Mouse (Mus musculus) layer of hippocampus, adult 18-20 months (tissue): ENCODE data around the gene Nek1. TPM values are rescaled to one million over a fixed set of nuclear protein-coding genes. Genes with fewer than 3 reads are reported as not detected.

Experiments
- DNase-seq, 2 experiments: peaks; one replicate each; pipeline ENCODE4 v3.0.0; 2022; ENCODE audit warnings: low spot score in 2 of 2
- total RNA-seq, 2 experiments: library from RNA; stranded (reverse); gene quantifications; 2 replicates each; pipeline ENCODE4 v1.2.3; 2021

The Nek1 gene
- total RNA-seq, 2 experiments from 2014 or later = 25.5 to 26.1 TPM

GRCm38 (mm10) chr8:61150596-61150995 is 157.6 kb downstream of the Nek1 start:
- DNase-seq = no peak

DNA sequence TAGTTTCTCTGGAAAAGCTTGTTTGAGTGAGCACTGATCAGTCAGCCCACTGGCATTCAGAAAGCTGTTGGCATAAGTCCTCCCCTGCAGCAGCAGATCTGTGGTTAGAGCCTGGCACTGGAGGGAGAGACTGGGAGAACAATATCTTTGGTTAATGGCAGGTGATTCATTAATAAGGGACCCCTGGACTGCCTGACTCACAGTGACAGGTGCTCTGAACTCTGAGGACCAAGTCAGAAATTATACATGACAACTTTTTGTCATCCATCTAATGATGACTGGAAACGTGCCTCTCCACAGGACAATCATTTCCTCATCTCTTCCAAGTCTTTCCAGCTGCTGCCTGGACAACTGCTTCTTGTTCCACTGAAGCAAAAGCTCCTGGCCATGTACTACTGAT is 163.4 kb downstream of the Nek1 start:
- DNase-seq = no peak

DNA sequence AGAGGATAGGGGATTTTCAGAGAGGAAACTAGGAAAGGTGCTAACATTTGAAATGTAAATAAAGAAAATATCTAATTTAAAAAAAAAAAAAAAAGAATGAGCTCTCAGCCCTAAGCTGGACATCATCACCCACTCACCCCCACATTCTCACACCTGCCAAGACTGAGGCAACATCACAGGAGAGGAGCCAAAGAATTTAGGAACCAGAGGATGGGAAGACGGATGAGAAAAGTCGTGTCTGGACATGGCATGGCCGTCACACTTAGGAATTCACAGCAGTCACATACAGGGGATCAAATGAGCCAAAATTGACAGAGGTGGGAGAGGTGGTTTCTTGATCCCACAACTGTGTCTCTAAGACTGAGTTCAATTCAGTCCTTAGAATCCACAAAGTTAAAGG is 165.5 kb downstream of the Nek1 start:
- DNase-seq = no peak

GRCm38 (mm10) chr8:61161461-61162185 is 168.6 kb downstream of the Nek1 start:
- no peak for DNase-seq

GRCm38 (mm10) chr8:61162186-61162566 is 169.2 kb downstream of the Nek1 start:
- DNase-seq = no peak

DNA sequence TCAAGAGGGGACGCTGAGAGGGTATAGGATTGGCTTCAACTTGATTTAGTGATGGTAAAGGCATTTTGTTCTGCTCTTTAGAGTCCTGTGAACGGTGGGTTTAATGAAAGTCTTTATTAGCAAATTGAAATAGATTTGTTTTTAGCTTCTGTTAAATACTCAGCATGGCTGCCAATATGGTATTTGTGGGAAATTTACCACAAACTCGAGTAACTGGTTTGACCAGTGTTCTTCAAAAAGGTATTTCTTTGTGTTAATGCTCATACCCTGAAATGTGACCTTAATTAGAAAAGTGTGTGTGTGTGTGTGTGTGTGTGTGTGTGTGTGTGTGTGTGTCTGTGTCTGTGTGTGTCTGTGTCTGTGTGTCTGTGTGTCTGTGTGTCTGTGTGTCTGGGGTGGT is 178.6 kb downstream of the Nek1 start:
- no peak for DNase-seq

GRCm38 (mm10) chr8:61173921-61174492 is 181.0 kb downstream of the Nek1 start:
- no peak for DNase-seq

- DNase-seq = no peak
Measured at GRCm38 (mm10) chr8:61175876-61176275, 182.9 kb downstream of the Nek1 start.

- DNase-seq = no peak
Measured at GRCm38 (mm10) chr8:61177680-61178593, 184.9 kb downstream of the Nek1 start.

DNA sequence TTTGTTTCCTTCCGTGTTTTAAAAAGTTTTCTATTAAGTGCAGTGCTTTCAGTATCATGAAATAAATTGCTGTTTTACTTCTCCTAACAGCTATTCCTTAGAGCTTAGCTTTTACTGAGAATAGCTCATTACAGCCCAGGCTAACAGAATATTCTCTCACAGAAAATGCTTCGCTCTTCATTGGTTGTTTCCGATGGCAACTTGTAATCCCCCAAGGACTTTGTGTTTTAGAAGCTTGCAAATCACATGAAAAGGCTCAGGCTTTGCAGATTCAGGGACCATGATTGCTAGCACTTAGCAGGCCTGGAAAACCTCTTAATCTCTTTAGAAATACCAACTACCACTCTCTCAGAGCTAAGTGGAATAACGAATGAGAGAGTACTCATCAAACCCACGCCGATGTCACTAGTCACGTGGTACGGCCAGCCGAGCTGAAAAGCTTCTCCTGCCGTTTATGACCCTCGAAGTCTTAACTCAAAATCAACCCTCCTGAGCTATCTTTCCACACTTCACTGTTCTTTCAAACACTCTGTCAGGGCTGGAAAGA is 185.7 kb downstream of the Nek1 start:
- peak in 1 of 2 experiments; percentile 6 for DNase-seq

Other genes starting within 250 kb of the Nek1 start
- 10 to 100 TPM; 50.4 to 52.1 TPM for gene Hpf1, start 102.8 kb upstream of the Nek1 start, total RNA-seq
- 100 to 1,000 TPM; 120 to 123 TPM for gene Clcn3, start 9.9 kb upstream of the Nek1 start, total RNA-seq
- gene Sh3rf1, start 230.7 kb downstream of the Nek1 start, total RNA-seq = 10 to 100 TPM; 64.7 to 72.7 TPM